Mouse (Mus musculus) layer of hippocampus, adult 6 months (tissue): ENCODE results near the gene Olfr1461. TPM values are rescaled to one million over a fixed set of nuclear protein-coding genes. Genes with fewer than 3 reads are reported as not detected.

Experiments used
- long read RNA-seq, 2 experiments: library from polyadenylated mRNA; unstranded; transcript quantifications; one replicate each; pipeline ENCODE4 v2.0.0; 2019 to 2020
- polyA plus RNA-seq: library from polyadenylated mRNA; unstranded; fragments of <200 nt; fragmentation: Nextera tagmentation; gene quantifications from 2 replicates; pipeline ENCODE4 v1.2.3, GENCODE M21; 2021

Olfr1461 gene
- polyA plus RNA-seq, result not detected in 2 replicates
- long read RNA-seq, experiment 1, result 0 reads
- long read RNA-seq, experiment 2, result 0 reads

GRCm38 (mm10) chr19:13162700-13163099 lies at the start of gene Olfr1461:
Gene Olfr1461, plus strand, starts transcription at chr19:13163000.

DNA sequence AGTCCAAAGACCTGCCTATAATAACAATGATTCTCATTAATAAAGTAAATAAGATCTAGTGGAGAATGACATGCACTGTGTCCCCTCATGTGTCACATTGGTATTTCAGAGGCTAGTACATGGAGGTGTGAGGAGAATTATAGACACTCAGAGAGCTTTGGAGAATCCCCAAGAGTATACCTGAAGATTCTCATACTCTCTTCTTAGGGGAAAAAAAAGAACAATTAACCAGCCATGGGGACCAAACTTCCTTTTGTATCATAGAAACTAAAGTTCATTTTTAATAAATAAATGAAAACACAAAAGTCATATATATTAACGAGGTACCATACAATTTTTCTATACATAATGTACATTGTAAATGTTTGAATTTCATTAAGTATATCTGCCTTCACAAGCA lies 13.4 kb upstream of the Olfr1461 start, which contains the start of gene Olfr1459:
TSS of gene Olfr1459 (minus strand) at position 101 of the 400 bp plus-strand sequence.

DNA sequence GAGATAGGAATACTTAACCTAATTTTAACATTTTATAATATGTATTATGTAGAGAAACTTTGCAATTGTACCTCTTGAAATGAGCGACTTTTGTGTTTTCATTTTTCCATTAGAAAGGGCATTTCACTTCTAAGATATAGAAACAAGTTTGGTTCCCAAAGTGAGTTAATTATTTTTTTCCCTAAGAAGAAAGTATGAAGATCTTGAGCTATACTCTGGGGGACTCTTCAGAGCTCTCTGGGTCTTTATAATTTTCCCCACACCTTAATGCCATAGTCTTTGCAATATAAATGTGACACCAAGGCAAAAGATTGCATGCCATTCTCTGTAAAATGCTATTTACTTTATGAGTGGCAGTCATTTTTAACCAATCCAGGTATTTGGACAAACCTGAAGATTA lies 22.6 kb downstream of the Olfr1461 start, which contains the start of gene Olfr1462:
TSS of gene Olfr1462 (plus strand) at position 301 of the 400 bp plus-strand sequence.

Other genes with a start within 250 kb of the Olfr1461 start
- gene Olfr1448, start 238.6 kb upstream of the Olfr1461 start, polyA plus RNA-seq, result not detected in 2 replicates
- not detected in 2 replicates for gene Olfr1449, start 232.2 kb upstream of the Olfr1461 start, polyA plus RNA-seq
- not detected in 2 replicates for gene Olfr1450, start 212.7 kb upstream of the Olfr1461 start, polyA plus RNA-seq
- not detected in 2 replicates for gene Olfr1451, start 168.0 kb upstream of the Olfr1461 start, polyA plus RNA-seq
- gene Olfr1453, start 134.7 kb upstream of the Olfr1461 start, polyA plus RNA-seq, result not detected in 2 replicates
- not detected in 2 replicates for gene Olfr1454, start 102.4 kb upstream of the Olfr1461 start, polyA plus RNA-seq
- gene Olfr1457, start 65.1 kb upstream of the Olfr1461 start, polyA plus RNA-seq, result not detected in 2 replicates
- not detected in 2 replicates for gene Olfr1458, start 56.2 kb upstream of the Olfr1461 start, polyA plus RNA-seq
- gene Olfr1459, start 13.5 kb upstream of the Olfr1461 start, polyA plus RNA-seq, result not detected in 2 replicates
- not detected in 2 replicates for gene Olfr1462, start 22.7 kb downstream of the Olfr1461 start, polyA plus RNA-seq
- gene Olfr1463, start 68.3 kb downstream of the Olfr1461 start, polyA plus RNA-seq, result not detected in 2 replicates
- gene Olfr1465, start 152.5 kb downstream of the Olfr1461 start, polyA plus RNA-seq, result not detected in 2 replicates
- gene Olfr1466, start 175.9 kb downstream of the Olfr1461 start, polyA plus RNA-seq, result not detected in 2 replicates
- gene Olfr1467, start 199.2 kb downstream of the Olfr1461 start, polyA plus RNA-seq, result not detected in 2 replicates
- not detected in 2 replicates for gene Olfr1469, start 244.8 kb downstream of the Olfr1461 start, polyA plus RNA-seq